Mouse (Mus musculus) hindbrain, embryonic 14.5 days (tissue): ENCODE data around the gene Stx7. TPM values are rescaled to one million over a fixed set of nuclear protein-coding genes. Genes with fewer than 3 reads are reported as not detected.

Experiments used
- ATAC-seq: fragments of 200-750 bp; cut with Nextera tagmentation; 2 replicates; pipeline ENCODE4 v1.8.0; 2017; ENCODE audit warnings: moderate number of reproducible peaks, mild to moderate bottlenecking, moderate TSS enrichment, moderate library complexity; ENCODE audit not compliant: low FRiP score
- DNase-seq: peaks from one replicate; pipeline ENCODE4 v3.0.0-alpha.2; 2015; ENCODE audit warnings: low spot score
- H3K27ac ChIP-seq: fragments of 300-500 bp; sonication (generic); 2 replicates; pipeline ENCODE4 v1.5.1; 2014; ENCODE audit warnings: mild to moderate bottlenecking, moderate library complexity
- H3K27me3 ChIP-seq: fragments of 300-500 bp; sonication (generic); 2 replicates; pipeline ENCODE4 v1.6.1; 2014; ENCODE audit warnings: mild to moderate bottlenecking, low read length, mixed read lengths; ENCODE audit not compliant: control insufficient read depth, insufficient read depth
- H3K36me3 ChIP-seq: fragments of 300-500 bp; sonication (generic); replicated peaks from 2 replicates; pipeline ENCODE4 v1.6.1; 2014; ENCODE audit not compliant: control insufficient read depth, insufficient read depth
- H3K4me1 ChIP-seq: fragments of 300-500 bp; sonication (generic); replicated peaks from 2 replicates; pipeline ENCODE4 v1.6.1; 2014; ENCODE audit warnings: antibody characterized with exemption, low read length, mixed read lengths; ENCODE audit not compliant: control insufficient read depth, insufficient read depth
- H3K4me2 ChIP-seq: fragments of 300-500 bp; sonication (generic); replicated peaks from 2 replicates; pipeline ENCODE4 v1.6.1; 2014; ENCODE audit warnings: mild to moderate bottlenecking, moderate library complexity
- H3K4me3 ChIP-seq: fragments of 300-500 bp; sonication (generic); replicated peaks from 2 replicates; pipeline ENCODE4 v1.5.1; 2014; ENCODE audit warnings: mild to moderate bottlenecking, low read length
- H3K9ac ChIP-seq: fragments of 300-500 bp; sonication (generic); 2 replicates; pipeline ENCODE4 v1.6.1; 2014
- H3K9me3 ChIP-seq: fragments of 300-500 bp; sonication (generic); 2 replicates; pipeline ENCODE4 v1.6.1; 2016; ENCODE audit warnings: low read length; ENCODE audit not compliant: control insufficient read depth
- WGBS: fragments of 180-500 bp; shearing (Covaris S2); extraction: QIAGEN DNeasy Blood & Tissue Kit; methylation state at CpG from one replicate; pipeline ENCODE4 v1.1.7; 2014; 5-methylcytosine and 5-hydroxymethylcytosine counted together
- polyA plus RNA-seq: library from polyadenylated mRNA; unstranded; fragments of >200 nt; fragmentation: Nextera tagmentation; extraction: Ambion mirVana; gene quantifications from 2 replicates; pipeline ENCODE4 v1.2.1, GENCODE M21; 2014

Stx7 gene
- polyA plus RNA-seq, 1 experiment from 2014 or later = 355 TPM

DNA sequence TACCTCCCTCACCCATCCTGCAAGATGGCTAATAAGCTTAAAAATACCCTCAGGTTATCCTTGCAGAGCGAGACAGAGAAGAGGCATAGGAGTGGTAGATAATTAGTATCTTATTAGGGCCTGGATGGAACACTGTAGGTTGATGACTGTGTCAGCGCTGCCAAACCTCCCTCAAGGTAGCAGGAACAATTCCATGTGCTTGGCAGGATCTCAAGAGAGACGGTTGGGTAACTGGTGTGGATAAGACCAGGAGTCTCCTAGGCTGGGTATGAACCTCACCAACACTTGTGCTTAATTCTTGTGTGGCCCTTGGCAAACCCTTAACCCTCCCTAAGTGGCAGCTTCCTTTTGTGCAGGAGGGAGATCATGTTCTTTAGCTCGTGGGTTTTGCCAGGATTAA, 83.2 kb downstream of the Stx7 start:
- ATAC-seq (no peak), DNase-seq (no peak)
- H3K27me3 ChIP-seq = no peaks in the 10 kb centered on the region

DNA sequence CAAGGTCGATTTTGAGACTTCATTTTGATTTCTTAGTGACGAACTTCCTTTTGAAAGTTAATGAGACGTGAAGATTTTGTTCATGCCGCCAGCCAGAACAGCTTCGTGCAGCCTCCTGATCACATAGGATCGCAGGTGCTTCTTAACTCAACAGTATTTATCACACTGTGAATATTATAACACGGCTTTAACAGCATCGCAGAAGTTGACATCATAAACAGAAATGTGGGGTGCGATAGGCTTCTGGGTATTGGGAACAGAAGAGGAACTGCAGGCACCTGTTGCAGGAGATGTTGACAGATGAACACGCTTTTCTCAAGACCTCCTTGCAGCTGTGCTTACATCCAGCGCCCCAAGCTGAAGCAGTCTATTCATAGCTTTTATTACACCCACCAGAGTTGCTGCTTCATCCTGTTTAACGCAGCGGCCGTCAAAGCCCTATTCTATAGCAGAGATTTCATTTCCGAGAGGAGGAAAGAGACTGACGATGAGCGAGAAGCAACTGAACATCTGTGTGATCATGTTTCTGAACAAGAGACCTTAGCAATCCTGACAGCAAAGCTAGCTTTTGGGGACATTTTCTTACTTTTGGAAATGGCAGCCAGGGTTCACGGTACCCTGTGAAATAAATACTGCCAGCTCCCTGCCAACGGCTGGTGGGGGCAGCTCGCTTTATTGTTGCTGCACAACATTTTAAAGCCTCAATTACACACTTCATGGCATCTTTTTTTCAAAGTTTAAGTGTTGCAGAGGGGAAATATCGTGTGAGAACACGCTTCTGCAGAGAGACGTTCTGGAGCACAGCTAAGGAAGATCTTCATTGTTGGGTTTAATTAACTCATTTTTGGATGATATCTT, 86.6 kb downstream of the Stx7 start:
- Histone ChIP-seq H3K36me3 (no peaks in the 10 kb centered on the region), H3K4me2 (peak overlapping the region; percentile 38), H3K9me3 (no peaks in the 10 kb centered on the region), H3K9ac (no peak overlapping the region), H3K27me3 (no peaks in the 10 kb centered on the region), H3K27ac (no peak overlapping the region), H3K4me1 (no peaks in the 10 kb centered on the region), H3K4me3 (peak overlapping the region; percentile 3; the same call in 1 of the 2 replicates)
- WGBS = 43% methylated on average over 23 of the region's 23 CpGs
- ATAC-seq (no peak), DNase-seq (no peak)

More for the DNA sequence above, 83.2 kb downstream of the Stx7 start:
- H3K27ac ChIP-seq = no peak overlapping the region
- 75% methylated on average over 4 of the region's 4 CpGs for WGBS
- no peak overlapping the region for H3K4me3 ChIP-seq
- H3K36me3 ChIP-seq = no peaks in the 10 kb centered on the region
- no peak overlapping the region for H3K9ac ChIP-seq
- H3K4me1 ChIP-seq = no peaks in the 10 kb centered on the region
- no peaks in the 10 kb centered on the region for H3K9me3 ChIP-seq
- H3K4me2 ChIP-seq = no peak overlapping the region

Other genes with a start within 250 kb of the Stx7 start
- not detected in 2 replicates for gene Taar1, start 228.9 kb upstream of the Stx7 start, polyA plus RNA-seq
- gene Taar2, start 210.7 kb upstream of the Stx7 start, polyA plus RNA-seq = not detected in 2 replicates
- gene Taar3, start 199.7 kb upstream of the Stx7 start, polyA plus RNA-seq = not detected in 2 replicates
- gene Taar4, start 188.8 kb upstream of the Stx7 start, polyA plus RNA-seq = not detected in 2 replicates
- gene Taar5, start 178.6 kb upstream of the Stx7 start, polyA plus RNA-seq = not detected in 2 replicates
- not detected in 2 replicates for gene Taar6, start 163.7 kb upstream of the Stx7 start, polyA plus RNA-seq
- gene Taar7a, start 155.8 kb upstream of the Stx7 start, polyA plus RNA-seq = not detected in 2 replicates
- gene Taar7b, start 149.4 kb upstream of the Stx7 start, polyA plus RNA-seq = not detected in 2 replicates
- gene Taar7d, start 122.1 kb upstream of the Stx7 start, polyA plus RNA-seq = not detected in 2 replicates
- not detected in 2 replicates for gene Taar7e, start 111.7 kb upstream of the Stx7 start, polyA plus RNA-seq
- not detected in 2 replicates for gene Taar7f, start 99.8 kb upstream of the Stx7 start, polyA plus RNA-seq
- gene Taar8a, start 72.8 kb upstream of the Stx7 start, polyA plus RNA-seq = not detected in 2 replicates
- gene Taar8b, start 57.0 kb upstream of the Stx7 start, polyA plus RNA-seq = not detected in 2 replicates
- gene Taar8c, start 47.4 kb upstream of the Stx7 start, polyA plus RNA-seq = not detected in 2 replicates
- not detected in 2 replicates for gene Taar9, start 39.8 kb upstream of the Stx7 start, polyA plus RNA-seq
- 8.2 and 11.1 TPM in 2 replicates for gene Moxd1, start 74.2 kb downstream of the Stx7 start, polyA plus RNA-seq